Mouse (Mus musculus) left cerebral cortex, postnatal 14 days (tissue): Measurements from ENCODE around the gene Hook2. TPM values are rescaled to one million over a fixed set of nuclear protein-coding genes. Genes with fewer than 3 reads are reported as not detected.

Experiments
- DNase-seq, 2 experiments: peaks; one replicate each; pipeline ENCODE4 v3.0.0; 2021 to 2022; ENCODE audit warnings: low spot score in 2 of 2, mixed read lengths in 1 of 2
- intact Hi-C: fragments of 180-260 bp; cut with DNase I; formaldehyde crosslinking; loops from one replicate; pipeline ENCODE4 v1.15.1; 2025
- total RNA-seq, 2 experiments: library from RNA; stranded (reverse); gene quantifications; 2 replicates each; pipeline ENCODE4 v1.2.3; 2021

Gene Hook2
- total RNA-seq, 2 experiments from 2014 or later = 7.5 to 8.1 TPM

DNA sequence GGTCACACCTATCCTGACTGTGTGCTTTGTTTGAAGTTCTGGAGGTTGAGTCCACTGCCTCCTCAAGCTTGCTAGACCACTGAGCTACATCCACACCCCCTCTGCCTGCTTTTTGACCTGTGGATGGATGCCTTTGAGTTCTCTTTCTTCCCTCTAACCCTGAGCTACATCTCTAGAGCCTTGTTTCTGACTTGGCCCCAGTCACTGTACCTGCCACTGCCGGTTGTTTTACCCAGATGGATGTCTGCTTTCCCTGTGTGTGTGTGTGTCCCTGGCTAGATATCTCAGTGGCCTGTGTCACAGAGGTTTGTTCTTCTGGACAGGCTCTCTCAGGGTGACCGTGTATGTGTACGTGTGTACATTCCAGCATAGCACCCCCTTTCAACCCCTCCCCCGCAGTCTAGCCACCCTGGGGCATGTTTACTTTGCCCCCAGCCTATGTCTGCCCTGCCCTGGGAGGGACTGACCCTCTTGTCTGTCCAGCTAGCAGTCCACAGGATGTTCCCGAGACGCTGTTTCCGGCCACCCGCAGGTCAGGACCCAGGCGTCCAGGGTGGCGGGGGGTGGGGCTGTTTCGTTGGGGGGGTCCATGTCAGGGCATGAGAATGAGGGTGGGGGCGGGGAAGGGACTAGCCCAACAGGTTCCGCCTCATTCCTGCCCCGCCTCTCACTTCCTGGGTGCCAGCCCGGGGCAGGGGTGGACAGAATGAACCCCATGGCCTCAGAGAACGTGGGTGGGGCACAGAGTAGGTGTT, 5.9 kb upstream of the Hook2 start:
- no peak for DNase-seq
- intact Hi-C loops = no loop called here

GRCm38 (mm10) chr8:84985049-84985683, 5.2 kb upstream of the Hook2 start:
- intact Hi-C loops = no loop called here
- DNase-seq = no peak

DNA sequence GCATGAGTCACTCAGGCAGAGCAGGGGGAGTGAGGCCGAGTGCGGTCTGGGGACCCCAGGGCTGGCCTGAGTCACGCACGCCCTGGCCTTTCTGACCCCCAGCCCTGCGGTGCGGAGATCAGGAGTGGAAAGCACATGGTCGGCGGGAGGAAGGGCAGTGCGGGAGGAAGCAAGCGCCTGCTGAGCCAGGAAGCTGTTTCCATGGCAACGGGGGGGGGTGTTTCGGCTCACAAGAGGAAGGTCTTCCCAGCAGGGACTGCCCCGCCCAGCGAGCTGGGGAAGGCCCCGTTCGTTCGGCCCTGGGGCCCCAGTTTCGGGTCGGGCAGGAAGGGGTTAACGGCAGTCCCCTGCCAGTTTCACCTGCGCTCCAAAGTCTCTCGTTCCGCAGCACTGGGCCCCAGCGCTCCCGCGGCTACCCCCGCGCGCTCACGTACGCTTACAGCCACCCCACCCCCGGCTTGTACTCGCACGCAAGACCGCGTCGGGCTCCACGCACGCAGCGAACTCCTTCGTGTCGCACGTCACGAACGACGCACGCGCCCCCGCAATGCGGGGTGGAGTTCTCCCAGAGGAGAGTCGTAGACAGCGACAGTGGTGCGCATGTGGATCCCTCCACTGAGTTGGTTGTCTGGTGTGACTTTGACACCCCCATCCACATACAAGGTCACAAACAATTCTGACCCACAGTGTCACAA, 4.6 kb upstream of the Hook2 start:
- peak; percentile 94 to 97 for DNase-seq
- intact Hi-C loops = no loop called here

GRCm38 (mm10) chr8:84986379-84986945, 3.9 kb upstream of the Hook2 start:
- intact Hi-C loops = no loop called here

GRCm38 (mm10) chr8:84987388-84987787, 3.0 kb upstream of the Hook2 start:
- no peak for DNase-seq
- intact Hi-C loops = no loop called here

More at GRCm38 (mm10) chr8:84986379-84986945, 3.9 kb upstream of the Hook2 start:
- DNase-seq = no peak

GRCm38 (mm10) chr8:84987903-84988302, 2.5 kb upstream of the Hook2 start:
- intact Hi-C loops = no loop called here
- no peak for DNase-seq

- DNase-seq = no peak
- intact Hi-C loops = no loop called here
Observed at GRCm38 (mm10) chr8:84989311-84989731, 1.1 kb upstream of the Hook2 start.

DNA sequence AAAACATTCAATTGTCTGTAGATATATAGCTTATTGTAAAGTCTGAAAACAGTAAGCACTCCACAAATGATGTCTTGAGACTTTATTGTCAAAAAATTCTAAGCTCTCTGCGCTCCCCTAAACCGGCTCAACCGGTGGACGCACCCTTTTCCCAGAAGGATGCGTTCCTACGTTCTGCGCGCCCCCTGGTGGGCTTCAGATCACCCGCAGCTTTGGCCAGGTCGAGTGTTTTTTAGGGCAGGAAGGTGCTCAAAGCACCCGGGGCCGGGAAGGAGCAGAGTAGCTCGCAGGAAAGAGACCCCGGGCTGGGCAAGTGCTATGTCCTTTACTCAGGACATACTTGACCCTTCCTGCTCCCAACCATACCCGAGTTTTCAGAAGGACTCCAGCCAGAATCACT, 593 bp upstream of the Hook2 start:
- peak; percentile 89 to 91 for DNase-seq
- intact Hi-C loops = loop anchor here (1.0 kb wide), 1 partner anchor 14 kb away; no protein-coding TSS in a partner anchor

DNA sequence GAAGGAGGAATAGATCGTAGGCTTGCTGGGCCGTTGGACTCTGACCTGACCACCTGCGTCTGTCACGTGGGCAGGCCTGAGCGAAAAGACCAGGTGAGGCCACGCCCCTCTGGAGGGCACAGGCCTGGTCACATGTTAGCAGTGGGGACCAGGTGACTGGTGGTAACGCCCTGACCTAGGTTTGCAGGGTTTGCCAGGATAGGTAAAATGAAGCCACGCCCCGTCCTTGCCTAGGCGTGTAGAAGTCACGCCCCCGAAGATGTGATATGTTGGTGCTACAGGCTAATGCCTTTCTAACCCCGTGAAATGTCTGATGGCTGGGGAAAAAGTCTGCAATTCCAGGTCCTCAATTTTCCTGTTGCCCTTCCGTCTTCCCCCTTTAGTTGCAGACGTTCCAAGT, 433 bp downstream of the Hook2 start:
- intact Hi-C loops = loop anchor here (1.0 kb wide), 1 partner anchor 15 kb away; no protein-coding TSS in a partner anchor
- DNase-seq = no peak

DNA sequence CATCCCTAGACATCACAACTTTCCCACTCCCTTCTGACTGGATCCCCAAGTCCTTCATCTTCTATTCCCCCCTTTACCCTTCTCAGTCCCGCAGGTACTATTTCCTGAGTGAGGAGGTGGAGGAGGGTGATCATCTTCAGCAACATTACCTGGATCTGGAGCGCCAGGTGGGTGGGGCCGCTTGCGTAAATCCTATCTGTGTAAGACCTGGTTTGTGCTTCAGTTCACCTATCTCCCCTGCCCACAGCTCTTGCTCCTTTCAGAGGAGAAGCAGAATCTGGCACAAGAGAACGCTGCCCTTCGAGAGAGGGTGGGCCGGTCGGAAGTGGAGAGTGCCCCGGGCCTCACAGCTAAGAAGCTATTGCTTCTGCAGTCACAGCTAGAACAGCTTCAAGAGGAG, 4.0 kb downstream of the Hook2 start:
- intact Hi-C loops = no loop called here
- DNase-seq = no peak

DNA sequence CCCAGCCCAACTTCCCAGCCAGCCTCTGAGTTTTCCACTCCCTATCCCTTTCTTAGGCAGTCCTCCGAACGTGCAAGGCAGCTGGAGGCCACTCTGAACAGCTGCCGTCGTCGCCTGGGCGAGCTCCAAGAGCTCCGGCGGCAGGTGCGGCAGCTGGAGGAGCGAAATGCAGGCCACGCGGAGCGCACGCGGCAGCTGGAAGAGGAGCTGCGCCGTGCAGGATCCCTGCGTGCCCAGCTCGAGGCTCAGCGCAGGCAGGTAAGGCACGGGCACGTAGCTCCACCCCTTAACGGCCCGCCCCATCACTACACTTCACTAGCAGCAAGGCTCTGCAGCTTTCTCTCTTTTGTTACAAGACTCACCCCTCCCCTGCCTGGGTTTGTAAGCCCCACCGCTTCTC, 5.3 kb downstream of the Hook2 start:
- intact Hi-C loops = no loop called here
- no peak for DNase-seq

DNA sequence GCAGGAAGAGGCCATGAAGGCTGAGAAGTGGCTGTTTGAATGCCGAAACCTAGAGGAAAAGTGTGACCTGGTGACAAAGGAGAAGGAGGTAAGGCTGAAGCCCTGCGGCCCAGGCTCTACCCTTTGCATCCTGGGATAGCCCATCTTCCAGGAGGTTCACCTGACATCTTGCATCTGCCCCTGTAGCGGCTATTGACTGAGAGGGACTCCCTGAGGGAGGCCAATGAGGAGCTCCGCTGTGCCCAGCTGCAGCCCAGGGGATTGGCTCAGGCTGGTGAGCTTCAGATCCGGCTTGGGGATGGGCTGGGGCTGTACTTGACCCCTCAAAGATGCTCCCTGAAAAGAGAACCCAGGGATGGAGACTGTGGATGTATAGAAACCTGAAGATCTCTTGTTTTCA, 6.6 kb downstream of the Hook2 start:
- no peak for DNase-seq
- intact Hi-C loops = no loop called here

GRCm38 (mm10) chr8:84997649-84998295, 7.4 kb downstream of the Hook2 start:
- peak; percentile 95 for DNase-seq
- intact Hi-C loops = no loop called here

DNA sequence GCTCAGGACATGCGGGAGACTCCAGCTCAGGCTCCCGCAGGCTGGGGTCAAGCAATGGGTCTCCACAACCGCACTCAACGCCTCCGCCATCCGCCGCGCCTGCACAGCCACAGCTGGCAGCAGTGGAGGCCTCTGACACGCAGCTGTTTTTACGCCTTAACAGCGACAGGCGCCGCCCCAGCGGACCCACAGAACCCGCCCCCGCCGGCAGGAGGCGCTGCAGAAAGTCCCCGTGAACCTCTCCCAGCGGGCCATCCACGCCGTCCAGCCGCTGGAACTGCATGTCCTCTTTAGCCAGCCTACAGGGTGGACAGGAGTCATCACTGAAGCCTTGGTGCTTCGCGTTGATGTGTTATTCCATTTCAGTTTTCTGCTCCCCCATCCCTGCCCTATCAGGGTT, 17.3 kb downstream of the Hook2 start:
- DNase-seq = no peak
- intact Hi-C loops = no loop called here

DNA sequence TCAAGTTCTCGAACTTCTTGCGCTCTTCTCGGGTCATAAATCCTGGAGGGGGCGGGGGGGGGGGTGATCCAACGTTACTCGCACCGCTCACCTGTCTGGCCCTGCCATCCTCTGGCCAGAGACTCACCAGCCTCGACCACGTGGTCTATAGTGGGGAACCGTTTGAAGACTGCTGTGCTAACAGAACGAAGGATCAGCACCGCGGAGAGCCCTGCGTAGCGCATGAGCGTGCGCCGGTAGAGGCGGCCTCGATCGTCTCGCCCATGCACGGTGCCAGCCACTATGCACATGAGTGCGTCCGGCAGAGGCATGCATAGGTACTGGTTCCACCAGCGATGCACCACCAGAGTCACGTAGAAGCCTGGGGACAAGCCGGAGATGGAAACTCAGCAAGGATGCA, 20.8 kb downstream of the Hook2 start:
- intact Hi-C loops = no loop called here
- no peak for DNase-seq

GRCm38 (mm10) chr8:85013230-85013840, 22.9 kb downstream of the Hook2 start:
- intact Hi-C loops = no loop called here
- peak; percentile 77 to 88 for DNase-seq

- no peak for DNase-seq
- intact Hi-C loops = no loop called here
Observed at GRCm38 (mm10) chr8:85014431-85014830, 24.0 kb downstream of the Hook2 start, which contains the start of gene Best2. TSS of gene Best2 (minus strand) at chr8:85014531.

DNA sequence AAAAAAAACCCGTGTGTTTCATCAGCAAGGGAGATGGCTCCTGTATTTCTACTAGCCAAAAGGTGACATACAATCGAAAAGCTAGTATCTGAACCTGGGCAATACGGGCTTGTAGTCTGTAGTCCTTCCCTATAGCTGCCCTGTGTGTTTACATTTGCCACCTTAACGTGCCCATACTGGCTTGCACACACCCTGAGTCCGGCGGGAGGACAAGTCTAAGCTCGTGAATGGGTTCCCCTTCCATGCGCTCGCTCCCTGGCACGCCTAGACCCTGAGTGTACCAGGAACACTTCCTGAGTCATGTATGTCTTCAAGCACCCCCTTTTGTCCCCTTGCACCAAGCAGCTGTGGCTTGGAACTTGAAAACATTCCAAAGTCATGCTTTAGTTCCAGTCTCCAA, 26.3 kb downstream of the Hook2 start:
- no peak for DNase-seq
- intact Hi-C loops = no loop called here

GRCm38 (mm10) chr8:85017209-85017608, 26.8 kb downstream of the Hook2 start:
- no peak for DNase-seq
- intact Hi-C loops = no loop called here
